Mouse (Mus musculus) MEL (cell line): ENCODE data around the gene Paqr6. TPM values are rescaled to one million over a fixed set of nuclear protein-coding genes. Genes with fewer than 3 reads are reported as not detected.

Experiments
- DNase-seq: peaks from one replicate; pipeline ENCODE4 v3.0.0; 2011; ENCODE audit warnings: low read depth, low spot score
- H3K27ac ChIP-seq: 2 replicates; pipeline ENCODE4 v1.5.1; 2012; ENCODE audit warnings: low read depth, mild to moderate bottlenecking, control low read depth, low read length, moderate library complexity; ENCODE audit not compliant: control insufficient read depth
- H3K27me3 ChIP-seq, 2 experiments: fragments of 150-350 bp in 1 of 2; sonication (generic) in 1 of 2; 2 replicates each; pipeline ENCODE4 v1.6.1; 2012; ENCODE audit warnings: low read length in 2 of 2, mild to moderate bottlenecking in 2 of 2, improper control_type of control experiment in 1 of 2, moderate library complexity in 1 of 2; ENCODE audit not compliant: insufficient read depth in 2 of 2, control insufficient read depth in 1 of 2
- H3K36me3 ChIP-seq, 2 experiments: 2 replicates each; pipeline ENCODE4 v1.6.1; 2012 to 2014; ENCODE audit warnings: low read length in 2 of 2, improper control_type of control experiment in 1 of 2, inconsistent platforms in 1 of 2, mild to moderate bottlenecking in 1 of 2; ENCODE audit not compliant: insufficient read depth in 2 of 2, control insufficient read depth in 1 of 2
- H3K4me1 ChIP-seq, 2 experiments: fragments of 150-350 bp in 1 of 2; sonication (generic) in 1 of 2; 2 replicates each; pipeline ENCODE4 v1.6.1; 2012; ENCODE audit warnings: low read length in 2 of 2, improper control_type of control experiment in 1 of 2, mild to moderate bottlenecking in 1 of 2; ENCODE audit not compliant: insufficient read depth in 2 of 2, control insufficient read depth in 1 of 2
- H3K4me3 ChIP-seq, 2 experiments: fragments of 150-350 bp in 1 of 2; sonication (generic) in 1 of 2; 2 replicates each; pipeline ENCODE4 v1.5.1; 2012; ENCODE audit warnings: low read depth in 2 of 2, low read length in 2 of 2, mild to moderate bottlenecking in 2 of 2, moderate library complexity in 2 of 2, control low read depth in 1 of 2, improper control_type of control experiment in 1 of 2; ENCODE audit not compliant: control insufficient read depth in 1 of 2, insufficient read depth in 1 of 2
- H3K79me2 ChIP-seq: 2 replicates; pipeline ENCODE4 v1.6.1; 2012; ENCODE audit warnings: mild to moderate bottlenecking, low read length, moderate library complexity; ENCODE audit not compliant: control insufficient read depth, poor library complexity, insufficient read depth
- H3K9ac ChIP-seq: 2 replicates; pipeline ENCODE4 v1.6.1; 2012; ENCODE audit warnings: low read depth, mild to moderate bottlenecking, control low read depth, low read length, moderate library complexity; ENCODE audit not compliant: control insufficient read depth, poor library complexity, severe bottlenecking
- H3K9me3 ChIP-seq: fragments of 150-350 bp; sonication (generic); replicated peaks from 2 replicates; pipeline ENCODE4 v1.6.1; 2012; ENCODE audit warnings: mild to moderate bottlenecking, low read length, improper control_type of control experiment, moderate library complexity; ENCODE audit not compliant: insufficient read depth
- BHLHE40 ChIP-seq: IDR thresholded peaks from 2 replicates; pipeline ENCODE4 v1.6.1; 2012; ENCODE audit warnings: low read depth, mild to moderate bottlenecking, inconsistent platforms, low read length, improper control_type of control experiment, borderline replicate concordance
- CHD1 ChIP-seq: IDR thresholded peaks from 2 replicates; pipeline ENCODE4 v1.6.1; 2012; ENCODE audit warnings: low read depth, mild to moderate bottlenecking, inconsistent platforms, low read length, improper control_type of control experiment
- CHD2 ChIP-seq: IDR thresholded peaks from 2 replicates; pipeline ENCODE4 v1.6.1; 2011; ENCODE audit warnings: low read length, improper control_type of control experiment
- CTCF ChIP-seq, 3 experiments: IDR thresholded peaks in 2 of 3; conservative IDR thresholded peaks in 1 of 3; 2 replicates each; pipeline ENCODE4 v1.5.1; 2011 to 2012; ENCODE audit warnings: low read length in 3 of 3, low read depth in 2 of 3, mild to moderate bottlenecking in 2 of 3, improper control_type of control experiment in 1 of 3, inconsistent platforms in 1 of 3, mixed read lengths in 1 of 3, moderate library complexity in 1 of 3; ENCODE audit not compliant: control insufficient read depth in 1 of 3, insufficient read depth in 1 of 3, poor library complexity in 1 of 3, severe bottlenecking in 1 of 3
- E2F4 ChIP-seq: IDR thresholded peaks from 2 replicates; pipeline ENCODE4 v1.6.1; 2011; ENCODE audit warnings: low read depth, low read length, improper control_type of control experiment, borderline replicate concordance
- ELF1 ChIP-seq: IDR thresholded peaks from 2 replicates; pipeline ENCODE4 v1.6.1; 2014; ENCODE audit warnings: low read depth, mild to moderate bottlenecking, inconsistent platforms, low read length, improper control_type of control experiment, moderate library complexity
- EP300 ChIP-seq, 2 experiments: IDR thresholded peaks; 2 replicates each; pipeline ENCODE4 v1.6.1; 2011; ENCODE audit warnings: improper control_type of control experiment in 2 of 2, low read length in 2 of 2, low read depth in 1 of 2, mild to moderate bottlenecking in 1 of 2
- ETS1 ChIP-seq: IDR thresholded peaks from 2 replicates; pipeline ENCODE4 v1.6.1; 2012; ENCODE audit warnings: low read depth, mild to moderate bottlenecking, inconsistent platforms, low read length, improper control_type of control experiment, moderate library complexity
- GABPA ChIP-seq: IDR thresholded peaks from 2 replicates; pipeline ENCODE4 v1.6.1; 2012; ENCODE audit warnings: low read depth, mild to moderate bottlenecking, inconsistent platforms, low read length, improper control_type of control experiment, moderate library complexity
- GATA1 ChIP-seq: IDR thresholded peaks from 2 replicates; pipeline ENCODE4 v1.6.1; 2011; ENCODE audit warnings: low read depth, low read length, improper control_type of control experiment
- HCFC1 ChIP-seq: IDR thresholded peaks from 2 replicates; pipeline ENCODE4 v1.6.1; 2012; ENCODE audit warnings: low read depth, mild to moderate bottlenecking, inconsistent platforms, low read length, improper control_type of control experiment, moderate library complexity
- JUND ChIP-seq: IDR thresholded peaks from 2 replicates; pipeline ENCODE4 v1.6.1; 2011; ENCODE audit warnings: low read depth, mild to moderate bottlenecking, improper control_type of control experiment, low read length
- KAT2A ChIP-seq: conservative IDR thresholded peaks from 2 replicates; pipeline ENCODE4 v1.6.1; 2012; ENCODE audit warnings: low read depth, low read length, improper control_type of control experiment, inconsistent platforms
- MAFK ChIP-seq: IDR thresholded peaks from 2 replicates; pipeline ENCODE4 v1.6.1; 2011; ENCODE audit warnings: low read depth, mild to moderate bottlenecking, low read length, improper control_type of control experiment, borderline replicate concordance
- MAX ChIP-seq: IDR thresholded peaks from 2 replicates; pipeline ENCODE4 v1.6.1; 2011; ENCODE audit warnings: low read length, improper control_type of control experiment
- MAZ ChIP-seq: IDR thresholded peaks from 2 replicates; pipeline ENCODE4 v1.6.1; 2012; ENCODE audit warnings: low read depth, mild to moderate bottlenecking, inconsistent platforms, low read length, improper control_type of control experiment
- MEF2A ChIP-seq: IDR thresholded peaks from 2 replicates; pipeline ENCODE4 v1.6.1; 2014; ENCODE audit warnings: low read depth, mild to moderate bottlenecking, inconsistent platforms, low read length, improper control_type of control experiment; ENCODE audit not compliant: poor library complexity, insufficient replicate concordance, severe bottlenecking; ENCODE audit errors: extremely low read depth
- MXI1 ChIP-seq: IDR thresholded peaks from 2 replicates; pipeline ENCODE4 v1.6.1; 2011; ENCODE audit warnings: mild to moderate bottlenecking, low read depth, low read length, improper control_type of control experiment
- MYC ChIP-seq: IDR thresholded peaks from 2 replicates; pipeline ENCODE4 v1.6.1; 2011; ENCODE audit warnings: low read depth, mild to moderate bottlenecking, low read length, improper control_type of control experiment, moderate library complexity
- NELFE ChIP-seq: IDR thresholded peaks from 2 replicates; pipeline ENCODE4 v1.6.1; 2011; ENCODE audit warnings: low read depth, low read length, improper control_type of control experiment
- NRF1 ChIP-seq: IDR thresholded peaks from 2 replicates; pipeline ENCODE4 v1.6.1; 2014; ENCODE audit warnings: low read depth, mild to moderate bottlenecking, inconsistent platforms, low read length, improper control_type of control experiment, moderate library complexity; ENCODE audit not compliant: poor library complexity, insufficient read depth, severe bottlenecking
- POLR2A ChIP-seq, 2 experiments: IDR thresholded peaks; 2 replicates each; pipeline ENCODE4 v1.6.1; 2011 to 2012; ENCODE audit warnings: low read length in 2 of 2, mild to moderate bottlenecking in 2 of 2, control low read depth in 1 of 2, improper control_type of control experiment in 1 of 2, low read depth in 1 of 2, moderate library complexity in 1 of 2; ENCODE audit not compliant: control insufficient read depth in 1 of 2, insufficient read depth in 1 of 2, poor library complexity in 1 of 2
- POLR2AphosphoS2 ChIP-seq: IDR thresholded peaks from 2 replicates; pipeline ENCODE4 v1.6.1; 2011; ENCODE audit warnings: low read length, improper control_type of control experiment
- POLR2AphosphoS5 ChIP-seq: IDR thresholded peaks from 2 replicates; pipeline ENCODE4 v1.6.1; 2012; ENCODE audit warnings: low read depth, borderline replicate concordance, mild to moderate bottlenecking, inconsistent platforms, low read length, moderate library complexity, mixed read lengths
- RAD21 ChIP-seq: IDR thresholded peaks from 2 replicates; pipeline ENCODE4 v1.6.1; 2011; ENCODE audit warnings: mild to moderate bottlenecking, low read depth, low read length, improper control_type of control experiment
- RCOR1 ChIP-seq: IDR thresholded peaks from 2 replicates; pipeline ENCODE4 v1.6.1; 2012; ENCODE audit warnings: low read depth, mild to moderate bottlenecking, inconsistent platforms, low read length, improper control_type of control experiment
- SIN3A ChIP-seq: IDR thresholded peaks from 2 replicates; pipeline ENCODE4 v1.6.1; 2012; ENCODE audit warnings: low read length, improper control_type of control experiment, inconsistent platforms
- SMC3 ChIP-seq: IDR thresholded peaks from 2 replicates; pipeline ENCODE4 v1.6.1; 2011; ENCODE audit warnings: low read depth, low read length, improper control_type of control experiment
- TAL1 ChIP-seq: IDR thresholded peaks from 2 replicates; pipeline ENCODE4 v1.6.1; 2012; ENCODE audit warnings: mild to moderate bottlenecking, inconsistent platforms, low read length, moderate library complexity, mixed read lengths
- TCF12 ChIP-seq: IDR thresholded peaks from 2 replicates; pipeline ENCODE4 v1.6.1; 2014; ENCODE audit warnings: low read depth, mild to moderate bottlenecking, inconsistent platforms, low read length, improper control_type of control experiment, moderate library complexity
- UBTF ChIP-seq: IDR thresholded peaks from 2 replicates; pipeline ENCODE4 v1.6.1; 2012; ENCODE audit warnings: low read depth, mild to moderate bottlenecking, inconsistent platforms, low read length, improper control_type of control experiment, moderate library complexity, borderline replicate concordance; ENCODE audit not compliant: insufficient read depth
- USF2 ChIP-seq, 2 experiments: IDR thresholded peaks; 2 replicates each; pipeline ENCODE4 v1.6.1; 2011 to 2012; ENCODE audit warnings: improper control_type of control experiment in 2 of 2, low read length in 2 of 2, borderline replicate concordance in 1 of 2, inconsistent platforms in 1 of 2, low read depth in 1 of 2, mild to moderate bottlenecking in 1 of 2; ENCODE audit not compliant: insufficient read depth in 1 of 2
- ZC3H11A ChIP-seq: IDR thresholded peaks from 2 replicates; pipeline ENCODE4 v1.6.1; 2012; ENCODE audit warnings: low read depth, mild to moderate bottlenecking, inconsistent platforms, low read length, improper control_type of control experiment
- ZKSCAN1 ChIP-seq: IDR thresholded peaks from 2 replicates; pipeline ENCODE4 v1.6.1; 2012; ENCODE audit warnings: low read depth, mild to moderate bottlenecking, inconsistent platforms, low read length, improper control_type of control experiment, moderate library complexity
- ZMIZ1 ChIP-seq: IDR thresholded peaks from 2 replicates; pipeline ENCODE4 v1.6.1; 2012; ENCODE audit warnings: low read depth, mild to moderate bottlenecking, inconsistent platforms, low read length, improper control_type of control experiment, moderate library complexity
- ZNF384 ChIP-seq: IDR thresholded peaks from 2 replicates; pipeline ENCODE4 v1.6.1; 2012; ENCODE audit warnings: low read depth, mild to moderate bottlenecking, inconsistent platforms, low read length, improper control_type of control experiment
- polyA plus RNA-seq, 2 experiments: library from polyadenylated mRNA; stranded (reverse) in 1 of 2; unstranded in 1 of 2; fragments of >175 nt in 1 of 2; fragments of >200 nt in 1 of 2; gene quantifications; 2 replicates each; pipeline versions ENCODE4 v1.2.1 to v1.2.4; 2012; ENCODE audit warnings: low replicate concordance in 2 of 2, low read depth in 1 of 2; ENCODE audit not compliant: insufficient read length in 2 of 2, insufficient read depth in 1 of 2, missing spikeins in 1 of 2
- total RNA-seq: library from RNA; depleted of rRNA; stranded (reverse); fragments of 300-350 nt; gene quantifications from 2 replicates; pipeline ENCODE4 v1.2.3, GENCODE M21; 2012

Paqr6 gene
- total and polyA plus RNA-seq, 3 experiments: 0.11 TPM; not detected in 2

GRCm38 (mm10) chr3:88335436-88336053, 28.8 kb upstream of the Paqr6 start:
- peak overlapping the region; percentile 93 for H3K27ac ChIP-seq
- H3K79me2 ChIP-seq: peaks cover 29% of the 10 kb centered on the region
- H3K9ac ChIP-seq: peak overlapping the region; percentile 85
- no peak for DNase-seq
- peaks cover 0 to 26% of the 10 kb centered on the region in 2 experiments; a peak in 2 of 4 replicates for H3K36me3 ChIP-seq
- no peaks in the 10 kb centered on the region for H3K9me3 ChIP-seq
- no peaks in the 10 kb centered on the region for H3K27me3 ChIP-seq
- peak overlapping the region; percentile 63 to 81 for H3K4me3 ChIP-seq
- H3K4me1 ChIP-seq: peaks cover 3 to 27% of the 10 kb centered on the region in 2 experiments; a peak in 3 of 4 replicates
- TF ChIP-seq SMC3 (peak; percentile 17; the same call in 1 of the 2 replicates), MAFK (no peak; the same call in 1 of the 2 replicates), ZKSCAN1 (no peak), SIN3A (no peak), RAD21 (no peak), TAL1 (no peak), E2F4 (peak; percentile 10; the same call in 1 of the 2 replicates), POLR2AphosphoS2 (no peak), BHLHE40 (no peak), CHD1 (peak; percentile 92; the same call in 1 of the 2 replicates), UBTF (no peak), RCOR1 (no peak), ZC3H11A (no peak), KAT2A (no peak), USF2 (IDR thresholded peaks at IDR 0.05; ENCODE audit: borderline replicate concordance in 1 of 2, insufficient read depth in 1 of 2, low read depth in 1 of 2, low read length in 2 of 2) (no peak), MAX (peak; percentile 84), MAZ (no peak), GABPA (no peak), POLR2A (IDR thresholded peaks at IDR 0.05; ENCODE audit: control insufficient read depth in 1 of 2, insufficient read depth in 1 of 2, low read depth in 1 of 2, low read length in 2 of 2, poor library complexity in 1 of 2) (no peak), GATA1 (0 out of 2 replicates have a peak, but pooled peaks have one; percentile 3), CTCF (IDR thresholded peaks at IDR 0.05 in 2 of 3, conservative IDR thresholded peaks at IDR 0.05 in 1 of 3; ENCODE audit: control insufficient read depth in 1 of 3, insufficient read depth in 1 of 3, low read depth in 2 of 3, low read length in 3 of 3, poor library complexity in 1 of 3, severe bottlenecking in 1 of 3) (no peak), NELFE (no peak), ZNF384 (no peak), MEF2A (no peak), HCFC1 (no peak), JUND (0 out of 2 replicates have a peak, but pooled peaks have one; percentile 46), EP300 (IDR thresholded peaks at IDR 0.05; ENCODE audit: low read depth in 1 of 2, low read length in 2 of 2) (peak; percentile 33 to 46; a peak in 2 of 4 replicates), CHD2 (no peak), MXI1 (peak; percentile 98), ELF1 (no peak; the same call in 1 of the 2 replicates), NRF1 (no peak), ZMIZ1 (no peak), ETS1 (no peak), MYC (peak; percentile 96), TCF12 (no peak), POLR2AphosphoS5 (no peak)
